Mouse (Mus musculus): Measurements from ENCODE around the gene Gm813.

- TF ChIP-seq CTCF (IDR thresholded peaks at IDR 0.05; ENCODE audit: borderline replicate concordance, control insufficient read depth, extremely low read depth, insufficient read depth, low read length, poor library complexity) (no peak), POLR2A (IDR thresholded peaks at IDR 0.05; ENCODE audit: control insufficient read depth, extremely low read depth, insufficient read depth, low read length, poor library complexity) (no peak)
These were observed 21.2 kb upstream of the Gm813 start for GRCm38 (mm10) chr16:58638016-58638415.

All from thymus, adult 2 months (tissue).